Comparison of ENCODE assay signal across 9 mouse cellular contexts in the genomic region with DNA sequence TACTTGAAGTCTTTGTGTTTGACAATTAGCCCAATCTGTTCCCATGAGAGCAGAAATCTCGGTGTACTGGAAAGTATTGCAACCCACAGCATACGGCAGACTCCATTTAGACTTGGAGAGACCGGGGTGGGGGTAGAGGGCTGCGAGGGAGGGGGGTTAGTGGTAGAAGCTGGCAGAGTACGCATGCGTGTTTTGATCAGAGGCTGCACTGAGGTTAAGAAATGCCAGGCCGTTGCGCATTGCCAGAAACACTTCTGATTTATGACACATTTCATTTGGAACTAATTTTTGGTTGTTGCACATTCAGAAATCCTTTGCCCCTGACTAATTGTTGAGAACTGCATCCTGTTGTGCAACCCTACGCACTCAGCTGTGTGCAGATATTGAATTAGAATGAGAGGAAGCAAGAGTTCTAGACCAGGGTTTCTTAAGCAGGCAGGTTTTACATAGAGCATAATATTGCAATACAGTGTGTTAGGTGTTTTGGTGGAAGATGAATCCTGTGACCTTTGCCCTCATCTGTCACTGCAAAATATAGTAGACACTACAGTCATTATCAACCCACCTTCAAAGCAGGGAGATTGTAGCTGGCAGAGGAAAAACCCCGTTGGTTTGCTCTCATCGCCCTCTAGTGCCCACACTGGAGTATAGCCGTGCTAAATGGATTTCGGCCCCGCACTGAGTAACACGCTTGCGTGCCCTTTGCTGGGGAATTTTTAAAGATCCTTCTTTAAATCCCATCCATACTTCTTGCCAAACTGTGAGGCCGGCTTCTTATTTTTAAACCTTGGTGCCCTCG. TPM values are rescaled to one million over a fixed set of nuclear protein-coding genes. Genes with fewer than 3 reads are reported as not detected.
DNase-seq lines count a peak whose midpoint lies in the region; ATAC-seq lines count a peak whose summit lies in the region.
"Had no signal": no experiment of that assay in that cellular context is flagged by ENCODE, and none has a peak within 500 bp of the region (broad histone marks: within the 10 kb centered on the region; RNA-seq: fewer than 3 reads in every experiment).

No protein-coding gene starts in this region.

- no peaks in the 10 kb centered on the region for H3K4me1 ChIP-seq in liver, embryonic 12.5 days
- H3K4me1 ChIP-seq: liver, embryonic 15.5 days had no signal

- no peak overlapping the region for H3K4me3 ChIP-seq in liver, embryonic 12.5 days
- H3K4me3 ChIP-seq: liver, embryonic 15.5 days had no signal

- DNase-seq in liver (peak; percentile 43), MN1 (ENCODE audit: low spot score) (peak; percentile 64)
- DNase-seq in cerebellum, adult 18-20 months, result peak; percentile 68 to 77
- peak; percentile 52 to 78 for DNase-seq in layer of hippocampus, adult 18-20 months (ENCODE audit: low spot score in 2 of 2)
- DNase-seq in thymus, postnatal 0 days (ENCODE audit: low spot score), result peak; percentile 49

- H3K9me3 ChIP-seq in liver, embryonic 12.5 days (replicated peaks), result peaks cover 4% of the 10 kb centered on the region; the same call in 1 of the 2 replicates
- H3K9me3 ChIP-seq: liver, embryonic 15.5 days had no signal

- no peak overlapping the region for H3K27ac ChIP-seq in liver, embryonic 12.5 days
- H3K27ac ChIP-seq: liver, embryonic 15.5 days had no signal

- H3K36me3 ChIP-seq in liver, embryonic 12.5 days, result no peaks in the 10 kb centered on the region
- H3K36me3 ChIP-seq: liver, embryonic 15.5 days had no signal

- H3K27me3 ChIP-seq in liver, embryonic 12.5 days (replicated peaks), result peaks cover 6% of the 10 kb centered on the region; the same call in 1 of the 2 replicates
- H3K27me3 ChIP-seq: liver, embryonic 15.5 days had no signal

- ATAC-seq in liver, embryonic 12.5 days, result no peak
- peak; percentile 62 for ATAC-seq in frontal cortex, adult (ENCODE audit: low TSS enrichment)
- peak; percentile 62; the same call in 1 of the 2 replicates for ATAC-seq in megakaryocyte, adult 5-6 weeks (ENCODE audit: poor library complexity, severe bottlenecking)

- WGBS in liver, embryonic 12.5 days (ENCODE audit: insufficient replicate concordance), result 48% methylated on average over 18 of the region's 18 CpGs

- H3K9ac ChIP-seq in liver, embryonic 12.5 days, result no peak overlapping the region
- H3K9ac ChIP-seq: liver, embryonic 15.5 days had no signal

- no peak overlapping the region for H3K4me2 ChIP-seq in liver, embryonic 12.5 days
- H3K4me2 ChIP-seq: liver, embryonic 15.5 days had no signal

RNA-seq across cellular contexts. Expression of a gene that starts 31.6 kb away (rescaled TPM):
- 0.05 and 0.25 TPM in 2 replicates for polyA plus RNA-seq in liver, embryonic 12.5 days (2016; fragmentation: Nextera tagmentation; extraction: Ambion mirVana)
- total RNA-seq in layer of hippocampus, adult 18-20 months (2021), result 10 to 100 TPM; 37.3 to 43.1 TPM
- total RNA-seq in megakaryocyte, adult 5-6 weeks (2015), result not detected in 2 replicates
- total RNA-seq in megakaryocyte, adult 5-6 weeks (2017), result 0.33 TPM in 1 of 2 replicates, not detected in the other
- polyA plus RNA-seq in thymus, postnatal 0 days (2015; fragmentation: Nextera tagmentation; extraction: Ambion mirVana), result 1.4 and 1.9 TPM in 2 replicates

RNA-seq across cellular contexts. Expression of a gene that starts 50.0 kb away (rescaled TPM):
- polyA plus RNA-seq in liver, embryonic 12.5 days (2016; fragmentation: Nextera tagmentation; extraction: Ambion mirVana), result 6.6 and 7.3 TPM in 2 replicates
- 1 to 10 TPM; 5.5 to 6.3 TPM for total RNA-seq in layer of hippocampus, adult 18-20 months (2021)
- total RNA-seq in megakaryocyte, adult 5-6 weeks (2015), result 0.07 TPM in 1 of 2 replicates, not detected in the other
- total RNA-seq in megakaryocyte, adult 5-6 weeks (2017), result 0.20 TPM in 1 of 2 replicates, not detected in the other
- 11.7 and 12.4 TPM in 2 replicates for polyA plus RNA-seq in thymus, postnatal 0 days (2015; fragmentation: Nextera tagmentation; extraction: Ambion mirVana)

RNA-seq across cellular contexts. Expression of a gene that starts 56.4 kb away (rescaled TPM):
- 1.7 and 2.0 TPM in 2 replicates for polyA plus RNA-seq in liver, embryonic 12.5 days (2016; fragmentation: Nextera tagmentation; extraction: Ambion mirVana)
- total RNA-seq in layer of hippocampus, adult 18-20 months (2021), result 10 to 100 TPM; 59.4 to 61.0 TPM
- 2.8 and 3.0 TPM in 2 replicates for total RNA-seq in megakaryocyte, adult 5-6 weeks (2015)
- 3.6 and 5.1 TPM in 2 replicates for total RNA-seq in megakaryocyte, adult 5-6 weeks (2017)
- 2.4 and 2.8 TPM in 2 replicates for polyA plus RNA-seq in thymus, postnatal 0 days (2015; fragmentation: Nextera tagmentation; extraction: Ambion mirVana)

Comparison
In these comparisons a context has a peak if more than half of its experiments do, and no peak if none do; other contexts are left out.
1. RNA of a gene that starts 31.6 kb away (total RNA-seq): 37.3 to 43.1 TPM in layer of hippocampus, adult 18-20 months; 0.33 TPM in megakaryocyte, adult 5-6 weeks; every median in the first group is over 10 times any median in the second.
2. RNA of a gene that starts 50.0 kb away (total RNA-seq): 5.5 to 6.3 TPM in layer of hippocampus, adult 18-20 months; 0.07 to 0.20 TPM in megakaryocyte, adult 5-6 weeks; every median in the first group is over 4 times any median in the second.
3. RNA of a gene that starts 56.4 kb away (total RNA-seq): 59.4 to 61.0 TPM in layer of hippocampus, adult 18-20 months; 2.8 to 5.1 TPM in megakaryocyte, adult 5-6 weeks; every median in the first group is over 4 times any median in the second.
4. Peak in every context shown above with its lines, with median percentiles within 50 percentile points of each other: DNase-seq.